Mouse (Mus musculus) kidney, adult 2 months (tissue): Measurements from ENCODE around the gene Aplnr.

Experiments used
- CTCF ChIP-seq: fragments of 200-500 bp; conservative IDR thresholded peaks from 2 replicates; pipeline ENCODE4 v1.5.1; 2011; ENCODE audit warnings: low read depth, mild to moderate bottlenecking, control low read depth, low read length, moderate library complexity, mixed read lengths; ENCODE audit not compliant: insufficient read depth, insufficient read length
- POLR2A ChIP-seq: fragments of 200-500 bp; IDR thresholded peaks from one replicate; pipeline ENCODE4 v1.6.1; 2011; ENCODE audit warnings: low read depth, low read length, control low read depth

- TF ChIP-seq POLR2A = no peak
- TF ChIP-seq CTCF = peak; percentile 54
Measured at GRCm38 (mm10) chr2:85123187-85123868, 12.7 kb upstream of the Aplnr start.
